Mouse (Mus musculus) skeletal muscle tissue, adult 2 months (tissue): ENCODE data around the gene Zyx.

ENCODE experiments used
- DNase-seq: peaks from one replicate; pipeline ENCODE4 v3.0.0-alpha.2; 2012; ENCODE audit warnings: low read depth, low spot score

Gene Zyx

GRCm38 (mm10) chr6:42364607-42365006 is 15.2 kb downstream of the Zyx start:
- DNase-seq: no peak

GRCm38 (mm10) chr6:42365215-42365614 is 15.8 kb downstream of the Zyx start:
- DNase-seq: no peak

GRCm38 (mm10) chr6:42369870-42370269 is 20.4 kb downstream of the Zyx start:
- no peak for DNase-seq

- DNase-seq: no peak
These were observed 21.4 kb downstream of the Zyx start for GRCm38 (mm10) chr6:42370630-42371363.

GRCm38 (mm10) chr6:42372001-42372400 is 22.6 kb downstream of the Zyx start:
- DNase-seq: no peak

- DNase-seq: no peak
These were observed 23.0 kb downstream of the Zyx start for GRCm38 (mm10) chr6:42372421-42372815.

GRCm38 (mm10) chr6:42372816-42373547 is 23.6 kb downstream of the Zyx start, which contains the start of gene Epha1:
Gene Epha1 (minus strand): TSS chr6:42373268.
- DNase-seq: no peak

- no peak for DNase-seq
These were observed 24.4 kb downstream of the Zyx start for GRCm38 (mm10) chr6:42373669-42374430.

- DNase-seq: peak; percentile 80
These were observed 25.3 kb downstream of the Zyx start for GRCm38 (mm10) chr6:42374701-42375100.

GRCm38 (mm10) chr6:42375131-42375530 is 25.7 kb downstream of the Zyx start:
- no peak for DNase-seq

- DNase-seq: no peak
These were observed 26.6 kb downstream of the Zyx start for GRCm38 (mm10) chr6:42376016-42376415.

GRCm38 (mm10) chr6:42376504-42377019 is 27.1 kb downstream of the Zyx start:
- no peak for DNase-seq

- DNase-seq: no peak
These were observed 27.9 kb downstream of the Zyx start for GRCm38 (mm10) chr6:42377280-42377679.

GRCm38 (mm10) chr6:42379551-42379950 is 30.1 kb downstream of the Zyx start:
- DNase-seq: no peak

GRCm38 (mm10) chr6:42380416-42381144 is 31.1 kb downstream of the Zyx start:
- no peak for DNase-seq

- no peak for DNase-seq
These were observed 31.8 kb downstream of the Zyx start for GRCm38 (mm10) chr6:42381221-42381620.

GRCm38 (mm10) chr6:42381916-42382381 is 32.5 kb downstream of the Zyx start:
- no peak for DNase-seq

GRCm38 (mm10) chr6:42383360-42383759 is 33.9 kb downstream of the Zyx start:
- DNase-seq: peak; percentile 50

GRCm38 (mm10) chr6:42385635-42386034 is 36.2 kb downstream of the Zyx start:
- DNase-seq: no peak

GRCm38 (mm10) chr6:42391796-42392330 is 42.4 kb downstream of the Zyx start:
- DNase-seq: no peak
